Mouse (Mus musculus) WW6 (cell line): ENCODE results near the gene Zfp980.
"Not testable (repeated sequence)": the region's sequence is repeated elsewhere in the genome, so short reads cannot be mapped to it uniquely, and the experiment has no call there.

ENCODE experiments used
- DNase-seq: peaks from one replicate; pipeline ENCODE4 v3.0.0-alpha.2; 2013; ENCODE audit warnings: low read depth, low spot score

The Zfp980 gene

GRCm38 (mm10) chr4:145670385-145670784 is at the start of gene Zfp980:
Zfp980 (plus strand) TSS chr4:145670685.
- not testable (repeated sequence) for DNase-seq

- peak; percentile 78 for DNase-seq
Measured at GRCm38 (mm10) chr4:145640416-145641185, 29.9 kb upstream of the Zfp980 start.

- DNase-seq = not testable (repeated sequence)
Measured at GRCm38 (mm10) chr4:145674286-145674780, 3.8 kb downstream of the Zfp980 start.

- DNase-seq = not testable (repeated sequence)
Measured at GRCm38 (mm10) chr4:145680217-145680616, 9.7 kb downstream of the Zfp980 start.

GRCm38 (mm10) chr4:145680672-145681387 is 10.3 kb downstream of the Zfp980 start:
- DNase-seq = not testable (repeated sequence)

GRCm38 (mm10) chr4:145682021-145682420 is 11.5 kb downstream of the Zfp980 start:
- not testable (repeated sequence) for DNase-seq

- not testable (repeated sequence) for DNase-seq
Measured at GRCm38 (mm10) chr4:145683024-145683766, 12.7 kb downstream of the Zfp980 start.

- DNase-seq = not testable (repeated sequence)
Measured at GRCm38 (mm10) chr4:145686061-145686460, 15.6 kb downstream of the Zfp980 start.

- peak; percentile 5 for DNase-seq
Measured at GRCm38 (mm10) chr4:145744935-145745644, 74.6 kb downstream of the Zfp980 start.

GRCm38 (mm10) chr4:145745645-145745991 is 75.1 kb downstream of the Zfp980 start:
- not testable (repeated sequence) for DNase-seq
